Mouse (Mus musculus) forebrain, embryonic 15.5 days (tissue): ENCODE data around the gene Snx11. TPM values are rescaled to one million over a fixed set of nuclear protein-coding genes. Genes with fewer than 3 reads are reported as not detected.
A peak's percentile ranks its signal among the peaks of the same experiment; 100 is the strongest.

Experiments used
- ATAC-seq: fragments of 200-750 bp; cut with Nextera tagmentation; replicated peaks from 2 replicates; pipeline ENCODE4 v1.8.0; 2017; ENCODE audit warnings: mild to moderate bottlenecking, moderate TSS enrichment, moderate library complexity
- H3K27ac ChIP-seq: fragments of 300-500 bp; sonication (generic); replicated peaks from 2 replicates; pipeline ENCODE4 v1.5.1; 2015; ENCODE audit warnings: mild to moderate bottlenecking, inconsistent platforms
- H3K27me3 ChIP-seq: fragments of 300-500 bp; sonication (generic); 2 replicates; pipeline ENCODE4 v1.6.1; 2015; ENCODE audit warnings: inconsistent platforms
- H3K36me3 ChIP-seq: fragments of 300-500 bp; sonication (generic); 2 replicates; pipeline ENCODE4 v1.6.1; 2015; ENCODE audit warnings: mild to moderate bottlenecking, inconsistent platforms
- H3K4me1 ChIP-seq: fragments of 300-500 bp; sonication (generic); 2 replicates; pipeline ENCODE4 v1.6.1; 2015; ENCODE audit warnings: inconsistent platforms
- H3K4me2 ChIP-seq: fragments of 300-500 bp; sonication (generic); replicated peaks from 2 replicates; pipeline ENCODE4 v1.6.1; 2015; ENCODE audit warnings: mild to moderate bottlenecking, inconsistent platforms
- H3K4me3 ChIP-seq: fragments of 300-500 bp; sonication (generic); 2 replicates; pipeline ENCODE4 v1.5.1; 2015; ENCODE audit warnings: mild to moderate bottlenecking, inconsistent platforms
- H3K9ac ChIP-seq: fragments of 300-500 bp; sonication (generic); replicated peaks from 2 replicates; pipeline ENCODE4 v1.6.1; 2015; ENCODE audit warnings: mild to moderate bottlenecking, inconsistent platforms
- H3K9me3 ChIP-seq: fragments of 300-500 bp; sonication (generic); 2 replicates; pipeline ENCODE4 v1.6.1; 2016; ENCODE audit warnings: inconsistent platforms
- WGBS: fragments of 180-500 bp; shearing (Covaris S2); methylation state at CpG from one replicate; pipeline ENCODE4 v1.1.7; 2015; ENCODE audit warnings: mixed read lengths; 5-methylcytosine and 5-hydroxymethylcytosine counted together
- polyA plus RNA-seq: library from polyadenylated mRNA; unstranded; fragments of >200 nt; fragmentation: Nextera tagmentation; extraction: Ambion mirVana; gene quantifications from 2 replicates; pipeline ENCODE4 v1.2.1, GENCODE M21; 2015

Snx11 gene
- 45.4 and 45.8 TPM in 2 replicates for polyA plus RNA-seq

GRCm38 (mm10) chr11:96776968-96777962 is at the start of gene Snx11:
Snx11 (minus strand) TSS chr11:96777559.
- Histone ChIP-seq H3K27ac (peak within 1 kb of the TSS; percentile 78), H3K9me3 (no peaks in the 10 kb centered on the region), H3K4me1 (peaks cover 31% of the 10 kb centered on the region), H3K4me3 (peak within 1 kb of the TSS; percentile 73), H3K4me2 (peak within 1 kb of the TSS; percentile 82), H3K9ac (peak within 1 kb of the TSS; percentile 69), H3K27me3 (no peaks in the 10 kb centered on the region), H3K36me3 (peaks cover 15% of the 10 kb centered on the region)
- 1% methylated on average over 59 of the region's 59 CpGs for WGBS
- ATAC-seq: peak; percentile 99

- Histone ChIP-seq H3K9ac (peak overlapping the region; percentile 14; the same call in 1 of the 2 replicates), H3K9me3 (no peaks in the 10 kb centered on the region), H3K4me1 (peaks cover 69% of the 10 kb centered on the region), H3K27me3 (no peaks in the 10 kb centered on the region), H3K27ac (no peak overlapping the region; the same call in 1 of the 2 replicates), H3K4me2 (peak overlapping the region; percentile 22; the same call in 1 of the 2 replicates), H3K36me3 (peaks cover 23% of the 10 kb centered on the region), H3K4me3 (0 out of 2 replicates have a peak overlapping the region, but pooled peaks have one; percentile 6)
- no peak for ATAC-seq
- 88% methylated on average over 2 of the region's 2 CpGs for WGBS
These were observed 49.1 kb upstream of the Snx11 start for GRCm38 (mm10) chr11:96826481-96826880.

GRCm38 (mm10) chr11:96824783-96825495 is 47.6 kb upstream of the Snx11 start:
- Histone ChIP-seq H3K4me3 (peak overlapping the region; percentile 45; the same call in 1 of the 2 replicates), H3K9ac (peak overlapping the region; percentile 23; the same call in 1 of the 2 replicates), H3K4me1 (peaks cover 64% of the 10 kb centered on the region), H3K9me3 (no peaks in the 10 kb centered on the region), H3K36me3 (peaks cover 38% of the 10 kb centered on the region), H3K27ac (peak overlapping the region; percentile 91), H3K27me3 (no peaks in the 10 kb centered on the region), H3K4me2 (peak overlapping the region; percentile 87)
- no peak for ATAC-seq
- WGBS: 36% methylated on average over 7 of the region's 7 CpGs

- Histone ChIP-seq H3K4me3 (peak overlapping the region; percentile 45), H3K27ac (peak overlapping the region; percentile 91), H3K4me2 (peak overlapping the region; percentile 87), H3K9me3 (no peaks in the 10 kb centered on the region), H3K9ac (peak overlapping the region; percentile 47), H3K27me3 (no peaks in the 10 kb centered on the region), H3K36me3 (peaks cover 46% of the 10 kb centered on the region), H3K4me1 (peaks cover 64% of the 10 kb centered on the region)
- ATAC-seq: peak; percentile 90
- WGBS: under 1% methylated on average over 24 of the region's 26 CpGs
These were observed 46.8 kb upstream of the Snx11 start for GRCm38 (mm10) chr11:96823880-96824782.

- peak; percentile 35 for ATAC-seq
- 6% methylated on average over 13 of the region's 13 CpGs for WGBS
- Histone ChIP-seq H3K27me3 (no peaks in the 10 kb centered on the region), H3K36me3 (peaks cover 53% of the 10 kb centered on the region), H3K27ac (peak overlapping the region; percentile 91), H3K4me1 (peaks cover 58% of the 10 kb centered on the region), H3K4me2 (peak overlapping the region; percentile 87), H3K9ac (peak overlapping the region; percentile 47), H3K9me3 (no peaks in the 10 kb centered on the region), H3K4me3 (peak overlapping the region; percentile 45)
These were observed 46.1 kb upstream of the Snx11 start for GRCm38 (mm10) chr11:96823471-96823837.

- H3K4me1 ChIP-seq: peaks cover 52% of the 10 kb centered on the region
- peak overlapping the region; percentile 45 for H3K4me3 ChIP-seq
- H3K36me3 ChIP-seq: peaks cover 59% of the 10 kb centered on the region
- peak overlapping the region; percentile 47 for H3K9ac ChIP-seq
- no peak for ATAC-seq
- 41% methylated on average over 4 of the region's 4 CpGs for WGBS
- no peaks in the 10 kb centered on the region for H3K27me3 ChIP-seq
- H3K27ac ChIP-seq: peak overlapping the region; percentile 91
- peak overlapping the region; percentile 87 for H3K4me2 ChIP-seq
- no peaks in the 10 kb centered on the region for H3K9me3 ChIP-seq
These were observed 45.5 kb upstream of the Snx11 start for GRCm38 (mm10) chr11:96822675-96823470.

GRCm38 (mm10) chr11:96821956-96822355 is 44.6 kb upstream of the Snx11 start:
- Histone ChIP-seq H3K4me3 (no peak overlapping the region), H3K4me2 (no peak overlapping the region), H3K27ac (no peak overlapping the region), H3K4me1 (peaks cover 43% of the 10 kb centered on the region), H3K9ac (no peak overlapping the region), H3K27me3 (no peaks in the 10 kb centered on the region), H3K36me3 (peaks cover 59% of the 10 kb centered on the region), H3K9me3 (no peaks in the 10 kb centered on the region)
- WGBS: 91% methylated on average over 10 of the region's 10 CpGs
- ATAC-seq: no peak

GRCm38 (mm10) chr11:96818128-96818710 is 40.9 kb upstream of the Snx11 start:
- WGBS: 82% methylated on average over 8 of the region's 8 CpGs
- Histone ChIP-seq H3K9me3 (no peaks in the 10 kb centered on the region), H3K4me1 (peaks cover 7% of the 10 kb centered on the region), H3K27me3 (no peaks in the 10 kb centered on the region), H3K4me2 (no peak overlapping the region), H3K36me3 (peaks cover 67% of the 10 kb centered on the region), H3K9ac (no peak overlapping the region), H3K4me3 (no peak overlapping the region), H3K27ac (no peak overlapping the region)
- no peak for ATAC-seq

GRCm38 (mm10) chr11:96816979-96817378 is 39.6 kb upstream of the Snx11 start:
- no peak overlapping the region for H3K27ac ChIP-seq
- peaks cover 67% of the 10 kb centered on the region for H3K36me3 ChIP-seq
- no peaks in the 10 kb centered on the region for H3K4me1 ChIP-seq
- ATAC-seq: no peak
- no peak overlapping the region for H3K4me3 ChIP-seq
- 59% methylated on average over 5 of the region's 5 CpGs for WGBS
- no peak overlapping the region for H3K9ac ChIP-seq
- no peaks in the 10 kb centered on the region for H3K9me3 ChIP-seq
- no peaks in the 10 kb centered on the region for H3K27me3 ChIP-seq
- no peak overlapping the region for H3K4me2 ChIP-seq

- H3K4me3 ChIP-seq: no peak overlapping the region
- no peak overlapping the region for H3K9ac ChIP-seq
- no peaks in the 10 kb centered on the region for H3K4me1 ChIP-seq
- 95% methylated on average over 1 of the region's 1 CpGs for WGBS
- H3K9me3 ChIP-seq: no peaks in the 10 kb centered on the region
- H3K4me2 ChIP-seq: no peak overlapping the region
- H3K36me3 ChIP-seq: peaks cover 65% of the 10 kb centered on the region
- H3K27me3 ChIP-seq: no peaks in the 10 kb centered on the region
- no peak for ATAC-seq
- H3K27ac ChIP-seq: no peak overlapping the region
These were observed 39.1 kb upstream of the Snx11 start for GRCm38 (mm10) chr11:96816494-96816893.
